Comparison of ENCODE assay signal across 10 mouse cellular contexts in genomic region chr5:145469623-145470022, GRCm38 (mm10). TPM values are rescaled to one million over a fixed set of nuclear protein-coding genes. Genes with fewer than 3 reads are reported as not detected.
"Had no signal": no experiment of that assay in that cellular context is flagged by ENCODE, and none has a peak within 500 bp of the region (broad histone marks: within the 10 kb centered on the region; RNA-seq: fewer than 3 reads in every experiment).

Gene Cyp3a16 (minus strand): TSS chr5:145469723.

RNA-seq across cellular contexts. Expression of gene Cyp3a16, which starts in this region (rescaled TPM):
- total RNA-seq: neutrophil, adult 5-6 weeks had no signal
- polyA plus RNA-seq: neural tube, embryonic 13.5 days; neural tube, embryonic 14.5 days; neural tube, embryonic 15.5 days; small intestine, adult 2 months; spleen, adult 2 months; stomach, embryonic 14.5 days; testis, adult 2 months; thymus, adult 2 months; urinary bladder, adult 2 months had no signal
